Mouse (Mus musculus) right cerebral cortex, postnatal 10 days (tissue): Measurements from ENCODE around the gene Pdgfb.

ENCODE experiments used
- DNase-seq, 2 experiments: peaks; one replicate each; pipeline ENCODE4 v3.0.0; 2021; ENCODE audit warnings: low spot score in 2 of 2

Gene Pdgfb

GRCm38 (mm10) chr15:80014321-80015210 lies at the start of gene Pdgfb:
Gene Pdgfb, minus strand, starts transcription at chr15:80014977.
- DNase-seq: peak; percentile 75

- DNase-seq: no peak
Observed at GRCm38 (mm10) chr15:80062821-80063220, 48.0 kb upstream of the Pdgfb start.

- DNase-seq: no peak
Observed at GRCm38 (mm10) chr15:80062339-80062738, 47.6 kb upstream of the Pdgfb start.

GRCm38 (mm10) chr15:80061071-80061550 lies 46.3 kb upstream of the Pdgfb start:
- no peak for DNase-seq

GRCm38 (mm10) chr15:80060356-80061070 lies 45.7 kb upstream of the Pdgfb start:
- DNase-seq: no peak

GRCm38 (mm10) chr15:80059606-80060005 lies 44.8 kb upstream of the Pdgfb start:
- DNase-seq: no peak

GRCm38 (mm10) chr15:80058151-80058550 lies 43.4 kb upstream of the Pdgfb start:
- no peak for DNase-seq

GRCm38 (mm10) chr15:80054034-80054710 lies 39.4 kb upstream of the Pdgfb start:
- DNase-seq: no peak

GRCm38 (mm10) chr15:80053381-80054033 lies 38.7 kb upstream of the Pdgfb start:
- DNase-seq: no peak

- no peak for DNase-seq
Observed at GRCm38 (mm10) chr15:80051782-80052181, 37.0 kb upstream of the Pdgfb start.

GRCm38 (mm10) chr15:80051092-80051761 lies 36.5 kb upstream of the Pdgfb start:
- DNase-seq: no peak

GRCm38 (mm10) chr15:80050093-80050492 lies 35.3 kb upstream of the Pdgfb start:
- DNase-seq: no peak

- DNase-seq: no peak
Observed at GRCm38 (mm10) chr15:80047973-80048372, 33.2 kb upstream of the Pdgfb start.

- DNase-seq: no peak
Observed at GRCm38 (mm10) chr15:80047242-80047641, 32.5 kb upstream of the Pdgfb start.

GRCm38 (mm10) chr15:80045749-80046148 lies 31.0 kb upstream of the Pdgfb start:
- DNase-seq: no peak

GRCm38 (mm10) chr15:80044249-80044648 lies 29.5 kb upstream of the Pdgfb start:
- no peak for DNase-seq

GRCm38 (mm10) chr15:80042152-80042551 lies 27.4 kb upstream of the Pdgfb start:
- DNase-seq: no peak

- DNase-seq: no peak
Observed at GRCm38 (mm10) chr15:80038110-80038391, 23.3 kb upstream of the Pdgfb start.

GRCm38 (mm10) chr15:80037255-80038109 lies 22.7 kb upstream of the Pdgfb start:
- no peak for DNase-seq

- DNase-seq: no peak
Observed at GRCm38 (mm10) chr15:80035341-80035885, 20.6 kb upstream of the Pdgfb start.
